Mouse (Mus musculus): ENCODE results near the gene Dmc1. TPM values are rescaled to one million over a fixed set of nuclear protein-coding genes. Genes with fewer than 3 reads are reported as not detected.
A peak's percentile ranks its signal among the peaks of the same experiment; 100 is the strongest.

Dmc1 gene
- total RNA-seq, 2 experiments from 2014 or later = 0.73 TPM; not detected in 1

DNA sequence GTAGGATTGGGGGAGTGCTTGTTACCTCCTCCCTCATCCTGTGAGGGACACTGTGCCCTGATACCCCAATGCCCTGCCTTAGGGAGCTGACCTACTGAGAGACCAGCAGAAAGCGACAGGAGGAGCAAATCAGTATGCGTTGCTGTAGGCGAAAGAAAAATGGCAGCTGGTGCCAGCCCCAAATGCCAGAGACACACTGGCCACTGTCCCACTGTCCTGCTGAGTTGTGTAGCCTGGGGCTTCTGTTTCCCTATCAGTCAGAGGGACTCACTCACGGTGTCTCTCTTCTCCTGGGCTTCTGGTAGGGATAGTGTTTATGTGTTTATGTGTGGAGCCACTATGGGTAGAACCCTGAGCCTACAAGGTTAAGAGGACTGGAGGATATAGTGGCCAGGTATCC is 87.2 kb downstream of the Dmc1 start:
- DNase-seq = no peak
- intact Hi-C loops (cut with DNase I) = no loop called here

DNA sequence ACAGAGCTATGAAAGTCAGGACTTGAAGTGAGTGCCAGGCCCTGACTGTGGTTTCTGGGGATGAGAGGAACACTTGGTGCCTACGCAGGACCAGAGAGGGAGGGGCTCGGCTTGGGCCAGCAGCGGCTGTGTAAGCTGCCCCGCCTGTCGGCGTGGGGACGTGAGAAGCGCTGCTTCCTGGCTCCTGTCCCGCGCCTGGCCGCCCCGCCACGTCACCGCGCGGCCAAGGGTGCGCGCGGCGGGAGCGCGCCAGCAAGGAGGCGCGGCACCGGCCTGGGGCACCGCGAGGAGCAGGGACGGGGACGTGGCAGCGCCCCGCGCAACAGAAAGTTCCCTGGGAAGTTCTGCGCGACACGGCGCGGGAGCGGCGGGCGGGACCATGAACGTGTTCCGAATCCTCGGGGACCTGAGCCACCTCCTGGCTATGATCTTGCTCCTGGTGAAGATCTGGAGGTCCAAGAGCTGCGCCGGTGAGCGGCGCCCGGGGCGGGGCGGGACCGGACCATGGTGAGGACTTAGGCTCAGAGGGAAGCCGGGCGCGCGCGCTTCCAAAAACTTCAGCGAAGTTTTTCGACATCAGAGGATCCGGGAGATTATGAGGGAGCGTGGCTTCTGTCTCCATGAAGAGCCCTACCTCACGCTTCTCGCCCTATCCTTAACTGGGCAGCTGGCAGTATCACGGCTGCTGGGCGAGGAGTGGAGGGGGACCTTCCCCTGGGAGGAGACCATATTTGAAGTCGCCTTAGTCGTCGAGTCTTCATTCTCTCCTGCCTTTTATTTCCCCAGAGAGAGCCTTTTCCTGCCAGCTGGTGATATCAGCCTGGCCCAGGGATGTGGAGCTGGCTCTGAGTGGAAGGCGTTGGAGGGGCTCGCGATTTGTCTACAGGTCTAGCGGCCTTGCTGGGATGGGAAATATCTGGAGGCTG is 88.5 kb downstream of the Dmc1 start, which contains the start of gene Kdelr3:
Gene Kdelr3 (plus strand): TSS at position 241 of the 926 bp plus-strand sequence.
- intact Hi-C loops (cut with DNase I) = no loop called here
- peak; percentile 90 for DNase-seq

DNA sequence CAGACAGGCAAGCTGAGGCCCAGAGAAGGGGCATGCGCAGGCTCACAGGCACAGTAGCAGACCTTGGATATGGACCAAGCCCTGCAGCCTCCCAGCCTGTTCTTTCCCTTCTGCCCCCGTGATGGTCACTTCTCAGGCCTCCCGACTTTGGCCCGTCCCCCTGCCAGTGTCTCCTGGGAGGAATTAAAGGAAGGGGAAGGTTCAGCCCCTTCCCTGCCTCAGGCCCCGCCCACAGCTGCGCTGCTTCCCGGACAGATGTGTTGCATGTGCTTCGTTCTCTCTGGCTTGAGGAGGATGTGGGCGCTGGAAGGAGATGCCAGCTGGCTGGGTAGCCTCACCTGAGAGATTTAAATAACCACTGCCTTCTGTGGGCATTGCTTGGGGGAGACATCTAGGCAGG is 91.0 kb downstream of the Dmc1 start:
- peak; percentile 50 to 51 for DNase-seq
- intact Hi-C loops (cut with DNase I) = loop anchor here (5.0 kb wide), 1 partner anchor 33 kb away; the partner anchor contains the start of gene Ddx17

DNA sequence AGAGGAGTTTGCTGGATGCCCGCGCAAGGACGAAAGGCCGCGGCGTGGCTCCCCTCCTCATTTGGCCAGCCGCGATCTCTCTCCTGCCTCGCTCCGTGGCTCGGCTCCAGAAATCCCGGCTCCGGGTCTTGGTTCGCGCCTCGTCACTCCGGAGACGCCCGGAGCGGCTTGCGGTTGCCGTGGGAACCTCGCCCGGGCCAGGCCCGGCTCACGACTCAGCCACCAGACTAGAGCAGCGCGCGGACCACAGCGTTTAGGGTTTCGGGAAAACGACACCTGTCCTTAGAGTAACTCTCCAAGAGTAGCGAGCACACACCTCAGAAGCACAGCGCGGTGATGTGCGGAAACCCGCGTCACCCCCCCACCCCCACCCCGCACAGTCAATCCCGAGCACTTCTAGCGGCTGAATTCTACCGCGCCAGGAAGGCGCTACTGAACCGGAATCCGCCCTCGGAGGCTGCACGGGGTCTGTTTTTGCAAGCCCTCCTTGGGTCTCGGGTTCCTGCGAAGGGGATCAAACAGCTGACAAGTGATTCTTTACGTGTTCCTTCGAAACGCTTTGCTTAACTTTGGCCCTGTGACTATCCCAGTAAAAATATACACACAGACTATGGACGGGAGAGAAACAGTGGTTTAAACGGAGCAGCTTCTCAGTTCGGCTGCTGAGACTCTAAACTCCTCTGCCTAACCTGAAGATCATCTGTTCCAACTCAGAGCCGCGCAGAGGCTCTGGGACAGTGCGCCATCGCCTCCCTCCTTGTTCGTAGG is 93.2 kb downstream of the Dmc1 start:
- peak; percentile 89 to 92 for DNase-seq
- intact Hi-C loops (cut with DNase I) = loop anchor here (5.0 kb wide), 1 partner anchor 36 kb away; the partner anchor contains the start of gene Ddx17

Small RNA genes within 50 kb of the gene (microRNA-seq; reads per million reads assigned to microRNA genes)
- gene Gm27903 = 0 reads per million in 2 experiments

Other genes with a start within 250 kb of the Dmc1 start
- gene Tmem184b, start 201.5 kb downstream of the Dmc1 start, total RNA-seq (2021) = 10 to 100 TPM; 52.8 to 55.6 TPM
- gene Csnk1e, start 149.5 kb downstream of the Dmc1 start, total RNA-seq (2021) = 10 to 100 TPM; 62.3 to 67.3 TPM
- under 1 TPM; 0.10 to 0.33 TPM for gene Kcnj4, start 99.9 kb downstream of the Dmc1 start, total RNA-seq (2021)
- gene Kdelr3, start 88.7 kb downstream of the Dmc1 start, total RNA-seq (2021) = 10 to 100 TPM; 13.0 to 13.5 TPM
- gene Ddx17, start 58.4 kb downstream of the Dmc1 start, total RNA-seq (2021) = 100 to 1,000 TPM; 156 to 161 TPM
- gene Fam227a, start 53.8 kb upstream of the Dmc1 start, total RNA-seq (2021) = 1 to 10 TPM; 1.4 to 2.1 TPM
- gene Cby1, start 54.1 kb upstream of the Dmc1 start, total RNA-seq (2021) = 10 to 100 TPM; 24.7 to 24.9 TPM
- gene Tomm22, start 65.8 kb upstream of the Dmc1 start, total RNA-seq (2021) = 100 to 1,000 TPM; 109 to 139 TPM
- gene Josd1, start 82.8 kb upstream of the Dmc1 start, total RNA-seq (2021) = 10 to 100 TPM; 28.1 to 30.9 TPM
- gene Gtpbp1, start 85.7 kb upstream of the Dmc1 start, total RNA-seq (2021) = 10 to 100 TPM; 30.3 to 33.2 TPM
- 10 to 100 TPM; 70.6 to 73.4 TPM for gene Sun2, start 137.4 kb upstream of the Dmc1 start, total RNA-seq (2021)
- gene Dnal4, start 172.7 kb upstream of the Dmc1 start, total RNA-seq (2021) = 10 to 100 TPM; 21.6 to 22.2 TPM
- gene Nptxr, start 199.7 kb upstream of the Dmc1 start, total RNA-seq (2021) = 1 to 10 TPM; 2.1 to 2.6 TPM
- under 1 TPM in 1 of 2 experiments, not detected in 1; 0.31 TPM for gene Npcd, start 229.1 kb upstream of the Dmc1 start, total RNA-seq (2021)
- gene Cbx6, start 229.6 kb upstream of the Dmc1 start, total RNA-seq (2021) = 10 to 100 TPM; 35.4 to 36.8 TPM